Mouse (Mus musculus) thymus, postnatal 36 days (tissue): ENCODE data around the gene Dpp4.

ENCODE experiments used
- DNase-seq, 2 experiments: peaks; one replicate each; pipeline ENCODE4 v3.0.0; 2022; ENCODE audit warnings: mixed read lengths in 2 of 2

Gene Dpp4

GRCm38 (mm10) chr2:62285847-62286246 lies 126.2 kb downstream of the Dpp4 start:
- no peak for DNase-seq

GRCm38 (mm10) chr2:62285026-62285425 lies 127.0 kb downstream of the Dpp4 start:
- no peak for DNase-seq
